Mouse (Mus musculus) midbrain, embryonic 12.5 days (tissue): ENCODE measurements around the gene Glrx5. TPM values are rescaled to one million over a fixed set of nuclear protein-coding genes. Genes with fewer than 3 reads are reported as not detected.

Experiments used
- ATAC-seq: fragments of 200-750 bp; cut with Nextera tagmentation; 2 replicates; pipeline ENCODE4 v1.8.0; 2017; ENCODE audit warnings: low read depth, moderate TSS enrichment, moderate library complexity; ENCODE audit not compliant: low FRiP score
- H3K27ac ChIP-seq: fragments of 300-500 bp; sonication (generic); replicated peaks from 2 replicates; pipeline ENCODE4 v1.5.1; 2016; ENCODE audit warnings: mild to moderate bottlenecking
- H3K27me3 ChIP-seq: fragments of 300-500 bp; sonication (generic); 2 replicates; pipeline ENCODE4 v1.6.1; 2016; ENCODE audit warnings: mild to moderate bottlenecking
- H3K36me3 ChIP-seq: fragments of 300-500 bp; sonication (generic); 2 replicates; pipeline ENCODE4 v1.6.1; 2016
- H3K4me1 ChIP-seq: fragments of 300-500 bp; sonication (generic); 2 replicates; pipeline ENCODE4 v1.6.1; 2016
- H3K4me2 ChIP-seq: fragments of 300-500 bp; sonication (generic); replicated peaks from 2 replicates; pipeline ENCODE4 v1.6.1; 2016; ENCODE audit warnings: mild to moderate bottlenecking, moderate library complexity
- H3K4me3 ChIP-seq: fragments of 300-500 bp; sonication (generic); 2 replicates; pipeline ENCODE4 v1.5.1; 2016; ENCODE audit warnings: mild to moderate bottlenecking
- H3K9ac ChIP-seq: fragments of 300-500 bp; sonication (generic); replicated peaks from 2 replicates; pipeline ENCODE4 v1.6.1; 2016; ENCODE audit warnings: mild to moderate bottlenecking, moderate library complexity
- H3K9me3 ChIP-seq: fragments of 300-500 bp; sonication (generic); 2 replicates; pipeline ENCODE4 v1.6.1; 2016; ENCODE audit warnings: mild to moderate bottlenecking
- WGBS: fragments of 180-500 bp; shearing (Covaris S2); methylation state at CpG from one replicate; pipeline ENCODE4 v1.1.7; 2016; 5-methylcytosine and 5-hydroxymethylcytosine counted together
- polyA plus RNA-seq: library from polyadenylated mRNA; unstranded; fragments of >200 nt; fragmentation: Nextera tagmentation; extraction: Ambion mirVana; gene quantifications from 2 replicates; pipeline ENCODE4 v1.2.1, GENCODE M21; 2016

The Glrx5 gene
- 161 and 165 TPM in 2 replicates for polyA plus RNA-seq

DNA sequence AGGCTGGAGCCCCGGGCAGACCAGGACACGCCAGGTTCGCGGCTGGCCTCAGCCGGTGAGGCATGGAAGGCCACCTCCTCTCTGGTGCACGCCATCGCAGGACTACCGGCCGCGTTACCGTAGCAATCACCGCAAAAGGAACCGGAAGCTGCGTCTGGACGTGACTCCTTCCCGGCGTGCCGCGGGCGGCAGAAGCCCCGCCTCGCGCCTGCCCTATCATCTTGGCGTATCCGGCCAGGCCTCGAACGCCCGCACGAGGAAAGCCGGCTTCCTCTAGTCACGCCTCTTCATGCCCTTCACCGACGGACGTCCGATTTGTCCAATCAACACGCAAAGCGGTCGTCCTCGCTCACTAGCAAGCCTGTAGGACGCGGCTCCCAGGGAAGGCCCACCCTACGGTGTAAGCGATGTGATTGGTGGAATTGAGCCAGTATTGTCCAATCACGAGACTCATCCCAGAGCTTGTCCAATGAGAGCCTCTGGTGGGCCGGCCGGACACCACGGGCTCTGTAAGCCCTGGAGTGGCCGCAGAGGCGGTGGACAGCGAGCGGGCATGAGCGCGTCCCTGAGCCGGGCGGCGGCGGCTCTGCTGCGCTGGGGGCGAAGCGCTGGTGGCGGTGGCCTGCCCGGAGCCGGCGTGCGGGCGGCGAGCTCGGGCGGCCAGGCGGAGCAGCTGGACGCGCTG lies at the start of gene Glrx5:
TSS of gene Glrx5 (plus strand) at position 542 of the 685 bp plus-strand sequence.
- H3K27me3 ChIP-seq: no peaks in the 10 kb centered on the region
- ATAC-seq: peak; percentile 99
- H3K27ac ChIP-seq: peak within 1 kb of the TSS; percentile 84
- H3K4me1 ChIP-seq: peaks cover 36% of the 10 kb centered on the region
- peak within 1 kb of the TSS; percentile 86 for H3K4me3 ChIP-seq
- peak within 1 kb of the TSS; percentile 89 for H3K9ac ChIP-seq
- peaks cover 13% of the 10 kb centered on the region for H3K36me3 ChIP-seq
- WGBS: under 1% methylated on average over 71 of the region's 72 CpGs
- peak within 1 kb of the TSS; percentile 95 for H3K4me2 ChIP-seq
- H3K9me3 ChIP-seq: no peaks in the 10 kb centered on the region

DNA sequence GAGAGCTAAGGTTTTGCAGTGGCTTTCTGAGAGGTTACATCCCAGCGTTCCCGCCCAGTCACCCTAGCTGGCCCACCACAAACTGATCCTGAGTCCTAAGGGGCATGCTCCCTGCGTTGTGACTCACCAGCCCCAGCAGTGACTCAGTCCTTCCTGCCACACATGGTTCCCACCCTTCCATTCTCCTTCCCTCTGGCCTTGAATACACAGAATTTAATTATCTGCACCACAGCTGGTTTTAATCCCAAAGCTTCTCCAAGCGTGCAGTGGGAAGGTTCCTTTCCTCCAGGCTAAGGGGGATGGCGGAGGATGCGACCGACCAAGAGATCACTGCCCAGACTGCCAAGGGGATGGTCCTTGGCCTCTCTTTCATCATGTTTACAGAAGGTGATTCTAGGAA lies 49.0 kb upstream of the Glrx5 start:
- WGBS: 36% methylated on average over 7 of the region's 7 CpGs
- no peak for ATAC-seq

DNA sequence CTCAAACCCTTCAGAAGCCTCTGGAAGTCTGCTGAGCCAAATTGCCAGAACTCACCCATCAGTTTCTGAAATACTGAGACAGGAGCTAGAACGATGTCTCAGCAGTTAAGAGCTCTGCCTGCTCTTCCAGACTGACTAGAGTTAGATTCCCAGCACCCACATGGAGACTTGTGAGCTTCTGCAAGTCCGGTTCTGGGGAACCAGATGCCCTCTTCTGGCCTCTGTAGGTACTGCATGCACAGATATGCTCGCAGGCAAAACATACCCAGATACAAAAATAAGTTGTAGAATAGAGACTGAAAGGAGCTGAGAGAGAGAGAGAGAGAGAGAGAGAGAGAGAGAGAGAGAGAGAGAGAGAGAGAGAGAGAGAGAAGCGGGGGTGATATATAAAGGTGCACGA lies 47.4 kb upstream of the Glrx5 start:
- WGBS: 82% methylated on average over 5 of the region's 5 CpGs
- Histone ChIP-seq H3K27ac (no peak overlapping the region), H3K9ac (no peak overlapping the region), H3K36me3 (no peaks in the 10 kb centered on the region), H3K4me3 (no peak overlapping the region), H3K4me1 (peaks cover 9% of the 10 kb centered on the region; the same call in 1 of the 2 replicates), H3K9me3 (0 out of 2 replicates have a peak, but pooled peaks cover 2% of the 10 kb centered on the region), H3K4me2 (no peak overlapping the region), H3K27me3 (no peaks in the 10 kb centered on the region)
- no peak for ATAC-seq

More for the DNA sequence above, 49.0 kb upstream of the Glrx5 start:
- Histone ChIP-seq H3K4me3 (no peak overlapping the region), H3K27me3 (no peaks in the 10 kb centered on the region), H3K9ac (no peak overlapping the region), H3K4me2 (no peak overlapping the region), H3K9me3 (0 out of 2 replicates have a peak, but pooled peaks cover 2% of the 10 kb centered on the region), H3K27ac (no peak overlapping the region), H3K36me3 (no peaks in the 10 kb centered on the region), H3K4me1 (peaks cover 16% of the 10 kb centered on the region)

DNA sequence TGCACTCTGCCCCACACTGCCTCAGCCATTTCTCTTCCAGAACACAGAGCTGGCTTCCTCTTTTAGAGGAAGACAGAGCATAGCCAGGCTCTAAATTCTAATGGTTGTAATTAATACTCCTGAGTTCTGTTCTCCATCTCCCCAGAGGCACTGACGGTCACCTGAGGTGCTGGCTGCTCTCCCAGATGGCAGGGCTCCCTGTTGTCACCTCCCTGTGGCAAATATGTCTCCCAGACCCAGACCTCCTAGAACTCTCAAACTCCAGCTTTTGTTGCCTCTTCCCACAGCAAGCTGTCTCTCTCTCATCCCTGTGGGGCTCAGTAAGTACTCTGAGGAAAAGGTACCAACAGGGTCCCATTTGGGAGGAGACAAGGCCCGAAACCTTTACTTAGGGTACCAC lies 46.5 kb upstream of the Glrx5 start:
- Histone ChIP-seq H3K36me3 (no peaks in the 10 kb centered on the region), H3K27me3 (no peaks in the 10 kb centered on the region), H3K27ac (no peak overlapping the region), H3K9me3 (0 out of 2 replicates have a peak, but pooled peaks cover 2% of the 10 kb centered on the region), H3K9ac (no peak overlapping the region), H3K4me1 (peaks cover 9% of the 10 kb centered on the region; the same call in 1 of the 2 replicates), H3K4me3 (no peak overlapping the region), H3K4me2 (no peak overlapping the region)
- WGBS: 92% methylated on average over 2 of the region's 2 CpGs
- no peak for ATAC-seq

DNA sequence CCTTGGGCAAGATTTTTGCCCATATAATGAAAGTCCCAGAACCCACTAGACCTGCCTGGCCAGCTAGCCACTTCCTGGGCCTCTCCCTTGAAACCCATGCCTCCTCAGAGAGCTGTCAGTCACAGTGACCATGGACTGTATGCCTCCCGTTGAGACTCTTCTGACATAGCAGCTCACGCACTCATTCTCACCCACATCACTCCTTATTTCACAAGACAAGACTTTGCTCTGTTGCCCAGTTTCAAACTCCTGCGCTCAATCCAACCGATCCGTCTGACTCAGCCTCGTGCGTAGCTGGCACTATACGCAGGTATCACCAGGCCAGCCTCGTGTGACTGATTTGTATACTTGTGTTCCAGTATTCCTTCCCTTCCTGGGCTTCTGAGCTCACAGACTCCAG lies 45.7 kb upstream of the Glrx5 start:
- Histone ChIP-seq H3K9me3 (0 out of 2 replicates have a peak, but pooled peaks cover 2% of the 10 kb centered on the region), H3K9ac (no peak overlapping the region), H3K27ac (no peak overlapping the region), H3K4me3 (no peak overlapping the region), H3K4me2 (no peak overlapping the region), H3K4me1 (peaks cover 9% of the 10 kb centered on the region; the same call in 1 of the 2 replicates), H3K36me3 (no peaks in the 10 kb centered on the region), H3K27me3 (no peaks in the 10 kb centered on the region)
- WGBS: 95% methylated on average over 9 of the region's 9 CpGs
- ATAC-seq: no peak

DNA sequence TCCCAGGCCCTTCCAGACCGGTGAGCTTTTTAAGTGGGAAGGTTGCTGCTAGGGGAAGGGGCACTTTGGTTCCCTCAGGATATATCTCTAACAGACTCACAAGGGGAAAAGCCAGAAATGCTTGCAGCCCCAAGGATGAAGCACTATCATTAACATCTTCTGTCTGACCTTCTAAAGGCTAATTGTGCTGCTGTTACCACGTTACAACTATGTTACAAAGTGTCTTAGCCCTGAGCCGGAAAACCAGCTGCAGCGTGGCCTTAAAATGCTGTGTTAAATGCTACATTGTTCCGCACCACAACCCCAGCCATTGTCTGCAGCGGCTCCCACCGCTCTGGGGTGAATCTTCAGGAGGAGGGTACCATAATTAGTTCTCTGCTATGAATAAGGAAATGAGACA lies 44.6 kb upstream of the Glrx5 start:
- 53% methylated on average over 7 of the region's 7 CpGs for WGBS

DNA sequence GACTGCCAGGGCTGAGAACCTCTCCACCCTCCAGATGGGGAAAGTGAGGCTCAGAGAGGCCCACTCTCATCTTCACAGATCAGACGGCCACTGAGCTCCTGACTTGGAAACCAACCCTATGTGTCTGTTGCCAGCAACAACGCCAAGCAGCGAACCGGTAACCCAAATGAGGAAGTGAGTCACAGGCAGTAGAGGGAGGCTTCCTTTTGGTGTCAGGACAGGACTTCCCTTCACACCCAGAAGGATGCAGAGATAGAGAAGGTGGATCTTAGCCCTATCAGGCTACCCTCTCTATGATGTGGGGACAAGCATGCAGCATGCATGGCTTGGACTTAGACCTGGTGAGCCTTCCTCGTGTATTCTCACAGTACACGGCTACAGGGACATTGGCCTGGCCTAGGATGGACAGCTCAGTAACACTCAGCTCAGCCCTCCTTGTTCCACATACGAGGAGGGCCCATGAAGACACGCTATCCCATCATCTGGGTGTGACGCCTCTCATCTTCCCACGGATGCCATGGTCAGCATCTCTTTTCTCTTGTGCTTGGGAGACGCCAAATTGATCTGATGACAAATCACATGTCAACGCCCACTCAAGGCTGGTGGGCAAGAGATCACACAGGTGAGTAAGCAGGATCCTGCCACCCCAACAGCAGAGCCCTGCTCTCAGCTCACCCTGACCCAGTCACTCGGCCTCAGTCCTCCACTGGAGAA lies 41.6 kb upstream of the Glrx5 start:
- Histone ChIP-seq H3K9ac (no peak overlapping the region), H3K4me3 (no peak overlapping the region), H3K4me1 (0 out of 2 replicates have a peak, but pooled peaks cover 6% of the 10 kb centered on the region), H3K27ac (no peak overlapping the region), H3K4me2 (no peak overlapping the region), H3K9me3 (no peaks in the 10 kb centered on the region), H3K27me3 (no peaks in the 10 kb centered on the region), H3K36me3 (no peaks in the 10 kb centered on the region)
- no peak for ATAC-seq
- 87% methylated on average over 13 of the region's 13 CpGs for WGBS

More for the DNA sequence above, 44.6 kb upstream of the Glrx5 start:
- H3K4me1 ChIP-seq: peaks cover 9% of the 10 kb centered on the region; the same call in 1 of the 2 replicates
- H3K4me2 ChIP-seq: no peak overlapping the region
- H3K9ac ChIP-seq: no peak overlapping the region
- 0 out of 2 replicates have a peak, but pooled peaks cover 2% of the 10 kb centered on the region for H3K9me3 ChIP-seq
- no peak overlapping the region for H3K27ac ChIP-seq
- H3K36me3 ChIP-seq: no peaks in the 10 kb centered on the region
- no peak overlapping the region for H3K4me3 ChIP-seq
- no peak for ATAC-seq
- H3K27me3 ChIP-seq: no peaks in the 10 kb centered on the region

DNA sequence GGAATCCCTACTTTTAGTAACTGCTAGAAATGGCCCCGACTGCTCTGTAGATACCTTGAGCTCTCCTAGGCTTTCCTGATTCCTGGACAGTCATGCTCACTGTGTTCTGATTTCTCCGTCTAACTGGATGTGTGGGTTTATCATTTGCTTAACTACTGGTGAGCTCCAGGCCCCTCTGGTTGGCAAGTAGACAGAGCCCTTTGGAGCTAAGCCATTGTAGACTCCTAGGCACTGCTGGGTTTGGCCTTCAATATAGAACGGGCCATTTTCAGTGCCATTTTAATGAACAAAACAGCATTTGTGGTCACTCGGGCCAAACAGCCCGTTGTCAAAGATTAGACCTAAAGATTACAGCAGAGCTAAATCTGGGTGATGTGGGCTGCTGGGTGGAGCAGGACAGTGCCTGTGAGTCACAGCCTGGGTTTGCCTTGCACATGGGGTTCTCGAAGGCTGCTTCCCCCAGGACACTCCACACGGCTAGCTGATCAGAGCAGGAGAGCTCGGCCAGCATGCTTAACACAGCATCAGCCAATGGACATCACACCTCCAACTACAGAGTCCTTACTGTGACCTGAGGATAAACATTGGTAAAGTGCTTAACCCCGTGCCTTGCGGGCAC lies 40.3 kb upstream of the Glrx5 start:
- no peaks in the 10 kb centered on the region for H3K9me3 ChIP-seq
- 87% methylated on average over 10 of the region's 10 CpGs for WGBS

DNA sequence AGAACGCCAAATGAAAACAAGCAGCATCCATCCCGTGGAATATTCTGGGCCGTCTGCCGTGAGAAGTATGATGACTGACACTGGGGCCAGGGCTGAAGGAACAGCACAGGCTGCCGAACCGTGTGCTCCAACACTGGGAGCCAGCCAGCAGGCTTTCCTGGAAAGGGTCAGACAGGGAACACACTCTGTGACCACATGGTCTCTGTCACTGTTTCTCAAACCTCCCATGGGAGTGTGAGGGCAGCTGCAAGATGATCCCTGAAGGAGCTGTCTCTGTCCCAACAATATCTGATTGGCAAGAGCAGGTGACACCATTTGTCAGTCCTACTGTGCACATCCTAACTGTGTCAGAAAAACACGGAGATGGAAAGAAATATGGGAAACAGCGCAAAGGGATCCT lies 39.6 kb upstream of the Glrx5 start:
- Histone ChIP-seq H3K36me3 (no peaks in the 10 kb centered on the region), H3K9ac (no peak overlapping the region), H3K27ac (no peak overlapping the region), H3K4me1 (0 out of 2 replicates have a peak, but pooled peaks cover 3% of the 10 kb centered on the region), H3K9me3 (no peaks in the 10 kb centered on the region), H3K4me2 (no peak overlapping the region), H3K27me3 (no peaks in the 10 kb centered on the region), H3K4me3 (no peak overlapping the region)
- WGBS: 86% methylated on average over 8 of the region's 8 CpGs
- no peak for ATAC-seq

More for the DNA sequence above, 40.3 kb upstream of the Glrx5 start:
- ATAC-seq: no peak
- H3K4me2 ChIP-seq: no peak overlapping the region
- no peaks in the 10 kb centered on the region for H3K27me3 ChIP-seq
- H3K4me3 ChIP-seq: no peak overlapping the region
- H3K27ac ChIP-seq: no peak overlapping the region
- H3K36me3 ChIP-seq: no peaks in the 10 kb centered on the region
- 0 out of 2 replicates have a peak, but pooled peaks cover 6% of the 10 kb centered on the region for H3K4me1 ChIP-seq
- no peak overlapping the region for H3K9ac ChIP-seq

DNA sequence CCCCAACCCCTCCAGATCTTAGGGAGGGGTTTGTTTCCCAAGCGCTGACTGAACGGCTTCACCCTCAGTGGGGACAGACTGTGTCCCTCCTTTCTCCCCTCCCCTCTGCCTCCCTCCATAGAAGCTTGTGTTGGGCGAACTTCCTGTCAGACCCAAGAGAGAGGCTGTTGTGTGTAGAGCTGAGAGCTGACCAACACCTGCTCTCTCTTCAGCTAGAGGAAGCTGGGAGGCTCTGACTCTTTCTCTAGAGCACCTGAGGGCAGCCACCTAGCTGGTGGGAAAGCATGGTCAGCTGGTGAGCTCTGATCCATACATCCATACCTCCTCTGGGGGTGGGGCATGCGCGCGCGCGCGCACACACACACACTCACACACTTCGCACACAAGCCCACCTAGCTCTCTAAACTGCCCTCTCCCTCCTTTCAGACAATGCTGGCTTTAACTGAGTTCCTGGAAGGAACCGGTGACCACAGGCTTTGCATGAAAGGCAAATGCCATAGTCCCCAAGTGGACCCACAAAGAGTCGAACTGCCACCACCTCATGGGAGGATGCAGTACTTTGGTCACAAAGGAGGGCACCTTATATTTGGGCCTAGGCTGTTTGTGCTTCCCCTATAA lies 37.1 kb upstream of the Glrx5 start:
- no peak overlapping the region for H3K4me3 ChIP-seq
- H3K36me3 ChIP-seq: no peaks in the 10 kb centered on the region
- H3K4me2 ChIP-seq: no peak overlapping the region
- no peaks in the 10 kb centered on the region for H3K9me3 ChIP-seq
- H3K27ac ChIP-seq: no peak overlapping the region
- no peak overlapping the region for H3K9ac ChIP-seq
- H3K27me3 ChIP-seq: peaks cover 5% of the 10 kb centered on the region; the same call in 1 of the 2 replicates
- WGBS: 84% methylated on average over 12 of the region's 12 CpGs
- ATAC-seq: no peak
- H3K4me1 ChIP-seq: 0 out of 2 replicates have a peak, but pooled peaks cover 2% of the 10 kb centered on the region

DNA sequence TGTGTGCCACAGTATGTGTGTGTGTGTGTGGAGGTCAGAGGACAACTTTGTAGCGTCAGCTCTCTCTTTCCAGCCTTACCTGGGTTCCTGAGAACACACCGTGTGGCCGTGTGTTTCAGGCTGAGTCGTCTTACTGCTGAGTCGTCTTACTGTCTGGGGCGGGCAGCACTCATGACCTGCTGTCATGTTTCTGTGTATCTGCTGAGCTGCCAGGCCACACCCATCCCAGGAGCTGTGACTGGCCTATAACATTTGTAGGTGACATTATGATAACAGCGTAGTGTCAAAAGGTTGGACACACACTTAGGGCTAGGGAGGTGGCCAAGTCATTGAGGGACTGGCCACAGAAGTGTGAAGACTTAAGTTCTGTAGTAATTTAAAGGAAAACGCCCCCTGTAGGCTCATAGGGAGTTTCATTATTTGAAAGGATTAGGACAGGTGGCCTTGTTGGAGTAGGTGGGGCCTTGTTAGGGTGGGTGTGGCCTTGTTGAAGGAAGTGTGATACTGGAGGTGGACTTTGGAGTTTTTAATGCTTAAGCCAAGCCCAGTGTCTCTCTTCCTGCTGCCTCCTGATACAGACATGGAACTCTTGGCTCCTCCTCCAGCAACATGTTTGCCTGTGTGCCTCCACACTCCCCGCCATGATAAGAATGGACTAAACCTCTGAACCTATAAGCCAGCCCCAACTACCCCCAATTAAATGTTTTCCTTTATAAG lies 36.3 kb upstream of the Glrx5 start:
- Histone ChIP-seq H3K9ac (no peak overlapping the region), H3K27me3 (peaks cover 5% of the 10 kb centered on the region; the same call in 1 of the 2 replicates), H3K9me3 (no peaks in the 10 kb centered on the region), H3K36me3 (no peaks in the 10 kb centered on the region), H3K27ac (no peak overlapping the region), H3K4me3 (no peak overlapping the region), H3K4me2 (no peak overlapping the region), H3K4me1 (0 out of 2 replicates have a peak, but pooled peaks cover 2% of the 10 kb centered on the region)
- ATAC-seq: no peak
- WGBS: 89% methylated on average over 9 of the region's 9 CpGs
